Mouse (Mus musculus) frontal cortex, postnatal 25 days (tissue): ENCODE measurements at regions not wholly inside any gene's neighbourhood (a gene's known extent, or its start where the extent isn't known, plus 50 kb on each side); places are given as distances from the start of the nearest gene placed in this dataset.

Source experiments
- DNase-seq, 2 experiments: peaks; one replicate each; pipeline ENCODE4 v3.0.0; 2022; ENCODE audit warnings: low spot score in 2 of 2

DNA sequence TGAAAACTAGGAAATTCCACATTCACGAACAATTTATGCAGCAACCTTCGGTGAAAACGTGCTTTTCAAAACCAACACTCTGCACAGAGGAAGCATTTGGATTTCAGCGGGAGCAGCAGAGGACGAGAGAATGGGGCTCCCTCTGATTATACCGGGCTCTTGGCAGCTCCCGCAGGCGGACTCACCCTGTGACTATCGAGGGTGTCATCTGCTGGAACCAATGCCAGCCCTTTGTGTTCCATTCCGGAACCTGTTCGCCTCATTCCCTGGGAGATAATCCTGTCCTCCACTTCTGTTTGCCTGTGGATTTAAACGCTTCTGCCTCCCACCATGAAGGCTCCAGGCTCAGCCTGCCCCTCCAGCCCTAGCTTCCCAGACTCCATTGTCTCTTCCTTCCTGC is 77.1 kb downstream of the Utp18 start:
- no peak for DNase-seq

DNA sequence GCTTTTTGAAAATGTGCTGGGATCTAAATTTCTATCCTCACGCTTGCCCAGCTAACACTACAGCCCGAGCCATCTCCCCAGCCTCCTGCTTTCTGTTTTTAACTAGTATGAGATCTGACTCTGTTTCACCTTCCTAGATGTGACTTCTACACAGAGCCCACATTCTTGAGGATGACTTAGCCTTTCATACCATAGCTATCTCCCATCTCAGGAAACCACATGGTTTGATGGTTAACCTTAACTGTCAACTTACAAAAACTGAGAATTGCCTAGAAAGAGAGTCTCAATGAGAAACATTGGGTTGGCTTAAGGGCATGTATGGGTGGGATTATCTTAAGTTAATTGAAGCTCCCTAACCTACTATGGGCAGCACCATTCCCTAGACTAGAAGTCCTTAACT is 78.4 kb downstream of the Utp18 start:
- DNase-seq = no peak

GRCm38 (mm10) chr11:93771143-93771940 is 114.2 kb downstream of the Utp18 start:
- DNase-seq = no peak

- DNase-seq = no peak
These were observed 119.6 kb downstream of the Utp18 start for GRCm38 (mm10) chr11:93765961-93766360.

- peak; percentile 31 to 50 for DNase-seq
These were observed 122.6 kb downstream of the Utp18 start for GRCm38 (mm10) chr11:93762832-93763530.

DNA sequence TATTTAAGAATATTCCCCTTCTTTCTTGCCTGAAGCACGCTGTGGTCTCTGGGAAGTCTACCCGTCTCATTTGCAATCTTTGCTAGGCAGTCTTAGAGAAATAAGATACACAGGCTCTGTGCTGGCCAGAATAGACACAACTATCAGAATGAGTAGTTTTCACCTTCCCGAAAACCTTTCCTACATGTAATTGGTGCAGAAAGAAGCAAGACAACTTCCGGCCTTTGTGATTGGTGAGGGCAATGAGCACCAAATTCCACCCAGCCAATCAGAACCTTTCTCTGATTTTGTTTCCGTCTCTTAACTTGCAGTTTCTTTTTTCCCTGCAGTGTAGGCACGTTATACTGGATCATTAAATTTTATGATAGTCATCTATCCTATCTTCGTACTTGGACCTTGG is 127.7 kb downstream of the Utp18 start:
- DNase-seq = no peak

GRCm38 (mm10) chr11:93736618-93737017 is 148.9 kb downstream of the Utp18 start:
- DNase-seq = no peak

- no peak for DNase-seq
These were observed 151.9 kb downstream of the Utp18 start for GRCm38 (mm10) chr11:93733568-93734185.

- no peak for DNase-seq
These were observed 156.4 kb downstream of the Utp18 start for GRCm38 (mm10) chr11:93729119-93729518.

- DNase-seq = no peak
These were observed 160.3 kb downstream of the Utp18 start for GRCm38 (mm10) chr11:93725242-93725641.

DNA sequence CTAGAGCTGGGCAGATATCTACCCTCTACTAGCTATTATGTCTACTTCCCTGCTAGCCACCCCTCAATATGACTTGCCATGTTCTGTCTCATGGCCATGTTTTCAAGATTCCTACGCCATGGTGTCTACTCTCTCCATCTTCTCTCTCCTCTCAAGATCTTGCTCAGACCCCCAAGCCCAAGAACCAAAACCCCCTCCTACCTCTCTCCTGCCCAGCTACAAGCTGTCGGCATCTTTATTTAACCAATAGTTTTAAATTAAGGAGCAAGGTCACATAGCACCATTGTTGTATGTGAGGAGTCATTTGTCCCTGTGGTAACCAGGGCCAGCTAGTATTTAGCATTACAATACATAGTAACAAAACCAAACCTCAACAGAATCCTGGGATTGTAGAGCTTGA is 166.4 kb downstream of the Utp18 start:
- DNase-seq = no peak

- no peak for DNase-seq
These were observed 175.9 kb downstream of the Utp18 start for GRCm38 (mm10) chr11:93709686-93710085.

DNA sequence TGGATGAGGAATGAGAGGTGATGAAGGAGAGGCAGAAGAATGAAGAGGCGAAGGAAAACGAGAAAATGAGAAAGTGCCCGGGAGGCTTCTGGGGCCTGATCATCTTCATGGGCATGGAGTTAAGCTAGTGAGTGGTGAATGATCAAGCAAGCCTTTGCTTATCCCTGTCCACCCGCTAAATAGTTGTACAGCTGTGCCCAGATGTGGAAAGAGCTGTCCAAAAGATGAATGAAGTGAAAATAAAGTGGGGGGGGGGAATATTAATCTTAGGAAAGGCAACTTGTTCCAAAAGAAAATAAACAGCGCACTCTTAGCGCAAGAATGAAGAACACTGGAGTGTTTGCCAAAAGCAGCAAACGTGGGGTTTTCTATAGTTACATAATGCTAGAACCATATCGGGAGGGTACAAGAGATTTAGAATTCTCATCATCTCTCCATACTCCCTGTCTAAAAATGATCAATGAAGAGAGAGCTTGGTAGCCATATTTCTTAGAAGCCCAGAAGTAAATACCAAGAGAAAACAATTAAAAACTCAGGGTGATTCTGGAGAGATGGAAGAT is 188.5 kb downstream of the Utp18 start:
- no peak for DNase-seq

DNA sequence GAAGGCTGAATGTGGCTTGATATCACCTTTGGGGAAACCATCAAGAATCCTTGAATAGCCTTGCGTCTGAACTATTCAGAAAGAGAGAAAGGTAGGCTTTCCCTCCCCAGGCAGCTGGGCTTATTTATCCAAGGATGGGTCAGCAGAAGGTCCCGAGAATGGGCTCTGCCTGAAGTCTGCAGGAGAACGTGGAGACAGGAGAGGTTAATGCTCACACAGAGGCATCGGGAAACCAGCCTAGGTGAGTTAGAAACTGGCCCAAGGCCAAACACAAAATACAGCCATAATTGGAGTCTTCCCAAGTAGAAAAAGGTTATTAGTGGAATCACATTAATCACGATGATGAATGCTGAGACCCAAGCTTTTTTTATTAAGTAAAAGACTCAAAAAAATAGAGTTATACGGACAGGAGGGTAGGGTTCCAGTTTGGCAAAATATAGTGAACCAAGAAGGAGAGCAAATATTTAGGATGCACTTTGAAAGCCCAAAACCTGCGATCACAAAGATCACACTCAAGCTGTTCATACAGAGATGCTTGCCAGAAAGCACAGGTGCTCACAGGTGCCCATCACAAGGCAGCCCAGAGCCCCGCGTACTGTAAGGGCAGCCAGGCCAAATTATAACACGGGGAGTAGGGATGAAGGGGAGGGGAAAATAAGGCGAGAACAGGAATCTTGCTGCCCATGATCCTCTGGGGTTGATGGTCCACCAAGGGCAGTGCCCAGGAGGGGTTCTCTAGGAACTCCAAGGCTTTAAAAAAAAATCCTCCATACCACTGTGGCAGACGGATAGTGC is 189.3 kb downstream of the Utp18 start:
- DNase-seq = no peak

DNA sequence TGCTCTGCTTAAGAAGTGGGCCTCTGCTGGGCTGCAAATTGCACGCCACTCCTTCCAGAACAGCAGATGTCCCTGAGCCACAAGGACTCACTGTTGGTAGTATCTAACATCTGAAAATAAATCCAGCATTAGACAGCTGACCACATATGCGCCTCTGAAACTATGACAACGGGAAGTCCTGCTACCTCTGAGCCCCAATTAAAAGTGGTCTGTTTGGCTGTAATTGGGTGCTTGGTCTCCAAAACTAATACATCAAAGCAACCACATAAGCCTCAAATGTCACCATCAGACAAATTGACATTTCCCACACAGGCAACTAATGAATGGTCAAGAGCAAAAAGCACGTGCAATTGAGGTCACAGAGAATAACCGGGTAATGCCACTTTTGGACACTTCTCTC is 201.9 kb downstream of the Utp18 start:
- DNase-seq = no peak

DNA sequence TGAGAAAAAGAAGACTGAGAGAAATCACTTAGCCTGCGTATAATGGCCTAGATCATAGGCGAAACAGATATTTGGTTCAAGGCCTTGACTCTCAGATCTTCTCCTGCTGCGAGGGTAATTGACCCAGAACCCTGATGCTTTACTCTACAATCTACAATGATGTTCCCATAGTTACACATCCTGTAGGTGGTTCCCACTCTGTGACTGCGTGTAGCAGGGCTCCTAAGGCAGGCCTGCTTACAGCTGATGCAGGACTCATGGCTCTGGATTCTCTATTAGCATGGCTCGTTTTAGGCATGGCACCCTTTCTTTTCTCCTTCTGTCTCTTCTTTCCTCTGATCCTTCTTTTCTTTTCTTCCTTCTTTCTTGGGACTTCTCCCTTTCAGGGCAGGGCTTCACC is 209.3 kb downstream of the Utp18 start:
- no peak for DNase-seq

DNA sequence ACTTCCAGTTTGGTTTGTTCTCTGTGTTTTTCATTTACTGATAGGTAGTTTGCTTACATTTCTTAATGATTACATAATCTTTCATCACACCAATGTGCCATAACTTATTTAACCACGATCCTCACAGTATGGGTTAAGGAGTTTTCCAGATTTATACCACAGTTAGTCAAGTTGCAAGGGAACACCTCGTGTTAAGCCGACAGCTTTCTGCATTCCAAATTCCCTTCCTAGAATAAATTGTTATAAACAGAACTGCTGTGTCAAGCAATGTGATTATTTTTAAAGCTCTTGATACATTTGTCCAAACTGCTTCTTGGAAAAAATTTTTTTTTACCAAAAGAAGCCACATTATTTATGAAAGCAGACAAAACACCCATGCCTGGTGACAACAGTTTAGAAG is 213.5 kb downstream of the Utp18 start:
- no peak for DNase-seq

DNA sequence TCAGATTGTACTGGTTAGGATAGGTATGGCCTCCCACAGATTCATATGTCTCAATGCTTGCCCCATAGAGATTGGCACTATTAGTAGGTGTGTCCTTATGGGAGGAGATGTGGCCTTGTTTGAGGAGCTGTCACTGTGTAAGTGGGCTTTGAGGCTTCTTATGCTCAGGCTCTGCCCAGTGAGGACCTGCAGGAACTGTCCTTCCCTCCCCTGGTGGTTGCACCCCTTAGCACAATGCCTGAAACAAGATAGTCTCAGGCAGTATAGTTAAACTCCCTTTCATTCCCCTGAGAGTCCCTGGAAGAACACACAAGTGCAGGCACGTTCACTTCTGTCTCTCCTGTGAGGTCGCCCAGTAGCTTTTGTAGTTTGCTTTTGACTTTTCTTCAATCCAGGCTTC is 223.9 kb downstream of the Utp18 start:
- no peak for DNase-seq

- DNase-seq = no peak
These were observed 225.2 kb downstream of the Utp18 start for GRCm38 (mm10) chr11:93660379-93660778.

- DNase-seq = no peak
These were observed 226.8 kb downstream of the Utp18 start for GRCm38 (mm10) chr11:93658719-93659118.

DNA sequence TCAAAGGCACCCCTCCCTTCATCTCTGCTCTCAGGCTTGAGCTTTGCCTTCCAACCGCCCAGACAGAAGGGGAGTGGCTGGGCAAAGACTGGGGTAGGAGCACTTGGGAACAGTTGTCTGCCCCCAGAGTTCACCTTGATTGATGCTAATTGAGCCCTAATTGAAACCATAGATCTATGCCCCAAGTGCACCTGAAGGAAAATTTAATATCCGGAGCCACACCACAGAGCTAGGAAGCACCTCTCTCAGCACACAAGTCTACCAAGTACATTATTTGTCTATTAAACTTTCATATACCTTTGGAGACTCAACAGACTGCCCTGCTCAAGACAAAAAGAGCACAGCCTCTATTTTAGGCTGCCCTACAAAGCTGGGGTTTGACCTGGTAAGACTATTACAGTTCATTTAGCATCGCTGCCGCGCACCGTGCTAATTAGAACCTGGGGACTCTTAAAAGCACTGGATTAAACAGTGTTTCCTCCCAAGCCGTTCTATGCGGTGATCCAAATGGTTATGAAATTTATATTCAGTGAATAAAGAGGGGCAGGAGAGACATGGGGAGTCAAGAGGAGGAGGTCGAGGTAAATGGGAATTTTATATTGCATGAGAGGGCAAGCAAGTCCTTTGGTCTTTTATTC is 229.8 kb downstream of the Utp18 start:
- DNase-seq = no peak
